Mouse (Mus musculus): ENCODE measurements at regions not wholly inside any gene's neighbourhood (a gene's known extent, or its start where the extent isn't known, plus 50 kb on each side); places are given as distances from the start of the nearest gene placed in this dataset.

- 0 out of 2 replicates have a peak, but pooled peaks have one; percentile 29 for ATAC-seq
- H3K9ac ChIP-seq (replicated peaks; ENCODE audit: low read length), result no peak overlapping the region
- no peak overlapping the region for H3K4me2 ChIP-seq (ENCODE audit: low read depth, low read length)
- H3K9me3 ChIP-seq (ENCODE audit: low read length), result no peaks in the 10 kb centered on the region
- no peaks in the 10 kb centered on the region for H3K36me3 ChIP-seq (ENCODE audit: insufficient read depth, low read length)
- DNase-seq (ENCODE audit: low spot score), result peak; percentile 43
- no peaks in the 10 kb centered on the region for H3K27me3 ChIP-seq (ENCODE audit: insufficient read depth, low read length)
- 0 out of 2 replicates have a peak overlapping the region, but pooled peaks have one; percentile 3 for H3K27ac ChIP-seq
- H3K4me3 ChIP-seq (ENCODE audit: low read length), result no peak overlapping the region
- TF ChIP-seq CTCF (IDR thresholded peaks at IDR 0.05; ENCODE audit: low read depth), result no peak
- WGBS, result 38% methylated on average over 6 of the region's 6 CpGs
- H3K4me1 ChIP-seq (ENCODE audit: insufficient read depth, low read length), result no peaks in the 10 kb centered on the region
Observed at GRCm38 (mm10) chr3:137513026-137513425, 108.4 kb upstream of the Ddit4l start.

- no peaks in the 10 kb centered on the region for H3K27me3 ChIP-seq (ENCODE audit: insufficient read depth, low read length)
- no peak overlapping the region for H3K4me3 ChIP-seq (ENCODE audit: low read length)
- no peaks in the 10 kb centered on the region for H3K4me1 ChIP-seq (ENCODE audit: insufficient read depth, low read length)
- no peaks in the 10 kb centered on the region for H3K9me3 ChIP-seq (ENCODE audit: low read length)
- TF ChIP-seq CTCF (IDR thresholded peaks at IDR 0.05; ENCODE audit: low read depth), result no peak
- no peaks in the 10 kb centered on the region for H3K36me3 ChIP-seq (ENCODE audit: insufficient read depth, low read length)
- no peak overlapping the region for H3K9ac ChIP-seq (replicated peaks; ENCODE audit: low read length)
- no peak overlapping the region for H3K27ac ChIP-seq
- WGBS, result 91% methylated on average over 2 of the region's 2 CpGs
- ATAC-seq (no peak), DNase-seq (ENCODE audit: low spot score) (no peak)
- no peak overlapping the region for H3K4me2 ChIP-seq (ENCODE audit: low read depth, low read length)
Observed at GRCm38 (mm10) chr3:137514238-137514637, 107.2 kb upstream of the Ddit4l start.

DNA sequence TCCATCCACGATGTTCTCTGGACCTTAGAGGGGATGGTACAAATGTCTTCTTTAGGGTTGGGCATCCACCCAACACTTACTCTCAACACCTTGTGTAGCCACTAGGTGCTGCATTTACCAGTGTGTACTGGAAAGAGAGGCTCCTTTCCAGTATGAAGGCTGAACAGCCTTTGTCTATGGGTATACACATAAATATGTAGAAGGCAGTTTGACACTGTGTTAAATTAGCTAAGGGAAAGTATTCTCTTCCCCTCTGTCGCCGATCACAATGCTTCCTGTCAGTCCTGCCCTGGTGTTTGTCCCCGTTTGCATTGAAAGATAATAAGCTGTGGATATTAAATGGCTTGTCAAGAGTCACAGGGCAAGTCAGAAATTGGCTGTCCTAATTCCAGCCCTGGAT lies 104.0 kb upstream of the Ddit4l start:
- Histone ChIP-seq H3K9me3 (ENCODE audit: low read length) (no peaks in the 10 kb centered on the region), H3K4me1 (ENCODE audit: insufficient read depth, low read length) (no peaks in the 10 kb centered on the region), H3K4me3 (ENCODE audit: low read length) (no peak overlapping the region), H3K27ac (no peak overlapping the region), H3K27me3 (ENCODE audit: insufficient read depth, low read length) (no peaks in the 10 kb centered on the region), H3K4me2 (ENCODE audit: low read depth, low read length) (no peak overlapping the region), H3K36me3 (ENCODE audit: insufficient read depth, low read length) (no peaks in the 10 kb centered on the region), H3K9ac (replicated peaks; ENCODE audit: low read length) (no peak overlapping the region)
- ATAC-seq (no peak), DNase-seq (ENCODE audit: low spot score) (no peak)
- 27% methylated on average over 4 of the region's 4 CpGs for WGBS
- TF ChIP-seq CTCF (IDR thresholded peaks at IDR 0.05; ENCODE audit: low read depth), result 0 out of 2 replicates have a peak, but pooled peaks have one; percentile 11

- no peak for TF ChIP-seq CTCF (IDR thresholded peaks at IDR 0.05; ENCODE audit: low read depth)
- no peaks in the 10 kb centered on the region for H3K9me3 ChIP-seq (ENCODE audit: low read length)
- 96% methylated on average over 1 of the region's 1 CpGs for WGBS
- no peaks in the 10 kb centered on the region for H3K27me3 ChIP-seq (ENCODE audit: insufficient read depth, low read length)
- H3K4me3 ChIP-seq (ENCODE audit: low read length), result no peak overlapping the region
- H3K4me1 ChIP-seq (ENCODE audit: insufficient read depth, low read length), result no peaks in the 10 kb centered on the region
- H3K4me2 ChIP-seq (ENCODE audit: low read depth, low read length), result no peak overlapping the region
- no peaks in the 10 kb centered on the region for H3K36me3 ChIP-seq (ENCODE audit: insufficient read depth, low read length)
- no peak overlapping the region for H3K9ac ChIP-seq (replicated peaks; ENCODE audit: low read length)
- H3K27ac ChIP-seq, result no peak overlapping the region
- no peak for DNase-seq (ENCODE audit: low spot score)
- ATAC-seq, result no peak
Observed at GRCm38 (mm10) chr3:137520191-137520590, 101.2 kb upstream of the Ddit4l start.

DNA sequence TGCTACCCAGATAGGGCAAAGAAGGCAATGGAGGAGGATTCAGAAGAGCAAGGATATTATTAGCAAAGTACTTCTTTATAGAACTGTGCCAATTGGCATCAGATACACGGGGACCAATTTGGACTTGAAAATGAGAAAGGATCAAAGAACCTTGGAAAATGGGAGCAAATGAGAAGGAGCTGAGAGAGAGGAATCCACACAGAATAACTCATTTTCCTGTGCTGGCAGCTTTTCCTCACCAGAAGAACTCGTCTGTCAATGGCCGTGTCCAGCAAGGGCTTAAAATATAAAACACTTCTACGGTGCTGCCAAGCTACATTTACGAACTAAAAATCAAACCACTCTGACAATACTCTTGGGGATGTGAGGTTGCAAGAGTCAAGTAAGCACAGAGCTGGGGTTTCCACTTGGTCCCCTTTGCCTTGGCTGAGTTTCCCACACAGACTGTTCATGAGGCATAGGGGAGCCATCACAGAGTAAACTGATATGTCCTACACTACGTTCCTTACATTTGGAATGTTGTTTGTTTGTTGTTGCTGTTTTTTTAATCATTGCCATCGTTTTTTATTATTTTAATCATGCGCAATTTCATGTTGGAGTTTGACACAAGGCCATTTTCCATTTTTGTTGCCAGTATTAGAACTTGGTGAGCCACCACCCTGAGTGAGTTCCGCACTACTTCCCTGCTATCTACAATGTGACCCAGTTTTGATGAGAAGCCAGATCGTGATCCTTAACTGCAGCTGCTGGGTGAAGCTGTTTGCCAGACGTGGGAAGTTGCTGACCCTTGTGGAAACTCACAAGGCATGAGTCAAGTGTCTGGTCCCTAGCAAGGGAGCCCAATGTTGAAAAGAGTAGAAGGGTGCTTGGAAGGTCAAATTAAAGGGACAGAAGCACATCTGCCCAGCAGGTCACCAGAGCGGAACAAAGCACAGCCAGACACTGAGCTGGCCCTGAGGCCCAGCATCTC lies 95.5 kb upstream of the Ddit4l start:
- 68% methylated on average over 12 of the region's 12 CpGs for WGBS
- Histone ChIP-seq H3K27me3 (ENCODE audit: insufficient read depth, low read length) (no peaks in the 10 kb centered on the region), H3K4me1 (ENCODE audit: insufficient read depth, low read length) (no peaks in the 10 kb centered on the region), H3K36me3 (ENCODE audit: insufficient read depth, low read length) (no peaks in the 10 kb centered on the region), H3K4me3 (ENCODE audit: low read length) (no peak overlapping the region), H3K9me3 (ENCODE audit: low read length) (no peaks in the 10 kb centered on the region), H3K9ac (replicated peaks; ENCODE audit: low read length) (no peak overlapping the region), H3K4me2 (ENCODE audit: low read depth, low read length) (no peak overlapping the region), H3K27ac (no peak overlapping the region)
- TF ChIP-seq CTCF (IDR thresholded peaks at IDR 0.05; ENCODE audit: low read depth), result no peak
- ATAC-seq (no peak), DNase-seq (ENCODE audit: low spot score) (no peak)

DNA sequence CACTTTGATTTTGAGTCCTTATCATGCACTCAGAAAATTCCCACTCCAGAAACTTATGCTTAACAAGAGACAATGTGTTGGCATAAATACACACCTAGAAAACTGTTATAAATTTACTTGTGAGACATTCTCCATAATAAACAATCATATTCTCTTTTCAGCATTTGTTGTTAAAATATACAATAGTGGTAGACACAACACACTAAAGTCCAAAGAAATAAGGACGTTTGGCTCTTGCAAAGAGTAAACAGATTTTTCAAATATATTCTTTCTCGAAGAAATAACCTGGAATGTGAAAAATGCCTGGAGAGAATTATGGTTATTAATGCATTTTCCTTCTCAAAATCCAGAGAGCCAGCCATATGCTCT lies 91.8 kb upstream of the Ddit4l start:
- Histone ChIP-seq H3K36me3 (ENCODE audit: insufficient read depth, low read length) (no peaks in the 10 kb centered on the region), H3K9ac (replicated peaks; ENCODE audit: low read length) (no peak overlapping the region), H3K4me2 (ENCODE audit: low read depth, low read length) (no peak overlapping the region), H3K4me3 (ENCODE audit: low read length) (no peak overlapping the region), H3K4me1 (ENCODE audit: insufficient read depth, low read length) (no peaks in the 10 kb centered on the region), H3K9me3 (ENCODE audit: low read length) (no peaks in the 10 kb centered on the region), H3K27ac (no peak overlapping the region), H3K27me3 (ENCODE audit: insufficient read depth, low read length) (no peaks in the 10 kb centered on the region)
- WGBS, result 43% methylated on average over 2 of the region's 2 CpGs
- TF ChIP-seq CTCF (IDR thresholded peaks at IDR 0.05; ENCODE audit: low read depth), result no peak
- ATAC-seq, result no peak
- DNase-seq (ENCODE audit: low spot score), result no peak

Data from hindbrain, postnatal 0 days (tissue).